Mouse (Mus musculus): Measurements from ENCODE around the gene Zbtb16.

The Zbtb16 gene

GRCm38 (mm10) chr9:48835631-48836565 lies at the start of gene Zbtb16:
Gene Zbtb16 (minus strand): TSS chr9:48836222.
- in situ Hi-C loops (cut with MboI, MseI): no loop called here

GRCm38 (mm10) chr9:48872896-48873295 lies 36.9 kb upstream of the Zbtb16 start:
- in situ Hi-C loops (cut with MboI, MseI): no loop called here

GRCm38 (mm10) chr9:48866523-48867121 lies 30.6 kb upstream of the Zbtb16 start:
- in situ Hi-C loops (cut with MboI, MseI): no loop called here

- in situ Hi-C loops (cut with MboI, MseI): no loop called here
These were observed 29.2 kb upstream of the Zbtb16 start for GRCm38 (mm10) chr9:48865235-48865634.

GRCm38 (mm10) chr9:48861481-48861880 lies 25.5 kb upstream of the Zbtb16 start:
- in situ Hi-C loops (cut with MboI, MseI): loop anchor here (5.0 kb wide), 1 partner anchor 214 kb away; no protein-coding TSS in a partner anchor

- in situ Hi-C loops (cut with MboI, MseI): loop anchor here (5.0 kb wide), 1 partner anchor 213 kb away; no protein-coding TSS in a partner anchor
These were observed 24.5 kb upstream of the Zbtb16 start for GRCm38 (mm10) chr9:48860526-48860845.

- in situ Hi-C loops (cut with MboI, MseI): loop anchor here (5.0 kb wide), 1 partner anchor 213 kb away; no protein-coding TSS in a partner anchor
These were observed 24.0 kb upstream of the Zbtb16 start for GRCm38 (mm10) chr9:48859828-48860525.

GRCm38 (mm10) chr9:48857944-48858343 lies 21.9 kb upstream of the Zbtb16 start:
- in situ Hi-C loops (cut with MboI, MseI): no loop called here

- in situ Hi-C loops (cut with MboI, MseI): no loop called here
These were observed 20.2 kb upstream of the Zbtb16 start for GRCm38 (mm10) chr9:48856240-48856639.

- in situ Hi-C loops (cut with MboI, MseI): no loop called here
These were observed 13.5 kb upstream of the Zbtb16 start for GRCm38 (mm10) chr9:48849531-48849930.

GRCm38 (mm10) chr9:48839568-48839967 lies 3.5 kb upstream of the Zbtb16 start:
- in situ Hi-C loops (cut with MboI, MseI): no loop called here

GRCm38 (mm10) chr9:48838346-48838745 lies 2.3 kb upstream of the Zbtb16 start:
- in situ Hi-C loops (cut with MboI, MseI): no loop called here

GRCm38 (mm10) chr9:48837181-48837580 lies 1.2 kb upstream of the Zbtb16 start:
- in situ Hi-C loops (cut with MboI, MseI): no loop called here

GRCm38 (mm10) chr9:48836566-48836930 lies 526 bp upstream of the Zbtb16 start:
- in situ Hi-C loops (cut with MboI, MseI): no loop called here

- in situ Hi-C loops (cut with MboI, MseI): no loop called here
These were observed 1.2 kb downstream of the Zbtb16 start for GRCm38 (mm10) chr9:48834541-48835411.

- in situ Hi-C loops (cut with MboI, MseI): no loop called here
These were observed 2.0 kb downstream of the Zbtb16 start for GRCm38 (mm10) chr9:48834006-48834405.

GRCm38 (mm10) chr9:48833493-48833892 lies 2.5 kb downstream of the Zbtb16 start:
- in situ Hi-C loops (cut with MboI, MseI): no loop called here

- in situ Hi-C loops (cut with MboI, MseI): no loop called here
These were observed 3.4 kb downstream of the Zbtb16 start for GRCm38 (mm10) chr9:48832473-48833100.

GRCm38 (mm10) chr9:48831560-48832460 lies 4.2 kb downstream of the Zbtb16 start:
- in situ Hi-C loops (cut with MboI, MseI): no loop called here

- in situ Hi-C loops (cut with MboI, MseI): no loop called here
These were observed 7.2 kb downstream of the Zbtb16 start for GRCm38 (mm10) chr9:48828839-48829238.
